In genomic region chr2:148642610-148643370, GRCm38 (mm10) we compare ENCODE assay signal across 15 mouse cellular contexts.
"Had no signal": no experiment of that assay in that cellular context is flagged by ENCODE, and none has a peak within 500 bp of the region (broad histone marks: within the 10 kb centered on the region; RNA-seq: fewer than 3 reads in every experiment).

No protein-coding gene starts in this region.

- H3K4me3 ChIP-seq: kidney, embryonic 15.5 days; limb, embryonic 15.5 days; liver, embryonic 12.5 days; lung, embryonic 15.5 days; midbrain, embryonic 12.5 days; neural tube, embryonic 13.5 days had no signal

- H3K27me3 ChIP-seq: kidney, embryonic 15.5 days; limb, embryonic 15.5 days; liver, embryonic 12.5 days; lung, embryonic 15.5 days; midbrain, embryonic 12.5 days; neural tube, embryonic 13.5 days had no signal

- ATAC-seq: liver, embryonic 12.5 days; midbrain, embryonic 16.5 days had no signal

- H3K27ac ChIP-seq: kidney, embryonic 15.5 days; limb, embryonic 15.5 days; liver, embryonic 12.5 days; lung, embryonic 15.5 days; midbrain, embryonic 12.5 days; neural tube, embryonic 13.5 days had no signal

- H3K36me3 ChIP-seq: kidney, embryonic 15.5 days; limb, embryonic 15.5 days; liver, embryonic 12.5 days; lung, embryonic 15.5 days; midbrain, embryonic 12.5 days; neural tube, embryonic 13.5 days had no signal

- H3K4me1 ChIP-seq: kidney, embryonic 15.5 days; limb, embryonic 15.5 days; liver, embryonic 12.5 days; lung, embryonic 15.5 days; midbrain, embryonic 12.5 days; neural tube, embryonic 13.5 days had no signal

- DNase-seq: kidney, postnatal 14 days; layer of hippocampus, postnatal 36 days; lung, postnatal 14 days; retina, postnatal 1 day; right cerebral cortex, postnatal 4 days; spleen, adult 18-20 months; thymus, adult 18-20 months; thymus, postnatal 25 days had no signal

- H3K4me2 ChIP-seq: kidney, embryonic 15.5 days; limb, embryonic 15.5 days; liver, embryonic 12.5 days; lung, embryonic 15.5 days; midbrain, embryonic 12.5 days; neural tube, embryonic 13.5 days had no signal

- H3K9ac ChIP-seq: kidney, embryonic 15.5 days; limb, embryonic 15.5 days; liver, embryonic 12.5 days; lung, embryonic 15.5 days; midbrain, embryonic 12.5 days; neural tube, embryonic 13.5 days had no signal

- H3K9me3 ChIP-seq: kidney, embryonic 15.5 days; limb, embryonic 15.5 days; liver, embryonic 12.5 days; lung, embryonic 15.5 days; midbrain, embryonic 12.5 days; neural tube, embryonic 13.5 days had no signal
